Mouse (Mus musculus) layer of hippocampus, postnatal 14 days (tissue): ENCODE measurements around the gene Crygb. TPM values are rescaled to one million over a fixed set of nuclear protein-coding genes. Genes with fewer than 3 reads are reported as not detected.

Source experiments
- DNase-seq, 2 experiments: peaks; one replicate each; pipeline ENCODE4 v3.0.0; 2021 to 2022; ENCODE audit warnings: low spot score in 2 of 2, mixed read lengths in 1 of 2
- long read RNA-seq, 2 experiments: library from polyadenylated mRNA; stranded (forward); transcript quantifications; one replicate each; pipeline ENCODE4 v2.0.0; 2021
- total RNA-seq, 2 experiments: library from RNA; stranded (reverse); gene quantifications; 2 replicates each; pipeline ENCODE4 v1.2.3; 2021

Crygb gene
- not detected for total RNA-seq
- long read RNA-seq, experiment 1: 0 reads
- long read RNA-seq, experiment 2: 0 reads

DNA sequence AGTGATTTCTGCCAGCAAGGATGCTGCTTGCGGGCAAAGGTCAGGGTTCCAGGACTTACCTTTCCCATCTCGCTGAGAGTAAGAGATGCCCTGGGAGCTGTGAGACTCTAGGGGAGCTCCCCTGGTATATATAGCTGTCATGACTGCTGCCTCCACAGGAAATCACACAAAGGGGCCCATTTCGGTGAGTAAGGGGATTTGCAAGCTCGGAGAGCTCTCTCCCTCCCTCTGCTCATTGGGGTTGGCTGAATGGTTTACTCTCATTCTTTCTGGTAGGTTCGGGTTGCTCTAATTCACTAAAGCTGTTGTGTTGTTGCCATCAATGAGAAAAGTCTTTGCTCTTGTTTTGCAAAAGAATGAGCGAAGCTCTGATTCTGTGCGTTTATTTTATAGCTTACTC, at the start of gene Crygb:
Gene Crygb, minus strand, starts transcription at position 101 of the 400 bp plus-strand sequence.
- no peak for DNase-seq

- DNase-seq: no peak
These were observed 49.6 kb upstream of the Crygb start for GRCm38 (mm10) chr1:65131671-65132070.

DNA sequence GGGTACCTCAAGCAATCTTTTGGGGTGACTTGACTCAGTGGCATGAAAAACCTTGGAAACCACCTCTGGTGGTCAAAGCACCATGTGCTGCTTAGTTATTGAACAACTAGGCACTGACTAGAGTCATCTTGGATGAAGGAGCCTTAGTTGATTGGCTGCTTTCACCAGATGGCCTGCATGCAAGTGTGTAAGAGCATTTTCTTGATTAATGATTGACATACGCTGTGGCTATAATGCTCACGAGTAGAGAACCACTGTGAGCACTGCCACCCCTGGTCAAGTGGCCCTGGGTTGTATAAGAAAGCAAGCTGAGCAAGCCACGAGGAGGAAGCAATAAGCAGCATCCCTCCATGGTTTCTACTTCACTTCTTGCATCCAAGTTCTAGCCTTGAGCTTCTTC, 48.1 kb upstream of the Crygb start:
- DNase-seq: no peak

DNA sequence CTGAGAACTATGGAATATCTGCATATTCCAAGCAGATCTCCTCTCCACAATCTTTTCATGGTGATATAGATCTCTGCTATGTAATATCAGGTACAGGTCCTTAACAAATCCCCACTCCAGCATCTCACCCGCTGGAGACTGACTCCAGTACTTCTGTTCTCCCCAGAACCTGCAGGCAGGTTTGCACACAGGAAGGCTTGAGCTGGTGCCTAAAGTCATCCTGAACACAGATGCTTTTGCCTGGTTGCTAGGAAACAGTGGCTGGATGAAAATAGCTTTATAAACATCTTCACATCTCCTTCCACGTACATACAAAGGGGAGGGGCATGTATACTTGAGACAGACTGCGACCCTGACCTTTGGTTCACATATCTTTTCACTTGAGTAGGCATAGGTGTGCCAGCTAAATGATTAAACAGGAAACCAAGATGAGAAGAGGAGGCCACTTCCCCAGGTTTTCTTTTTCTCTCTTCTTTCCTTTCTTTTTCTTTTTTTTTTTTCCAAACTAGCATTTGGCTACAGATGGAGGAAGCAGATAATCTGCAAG, 47.6 kb upstream of the Crygb start:
- no peak for DNase-seq

- DNase-seq: peak; percentile 24 to 29
These were observed 40.7 kb upstream of the Crygb start, which contains the start of gene D630023F18Rik for GRCm38 (mm10) chr1:65122574-65123372. Gene D630023F18Rik (minus strand): TSS chr1:65123214.

GRCm38 (mm10) chr1:65119438-65119837, 37.4 kb upstream of the Crygb start, which contains the start of gene Gm28845:
Gene Gm28845 (minus strand): TSS chr1:65119558.
- no peak for DNase-seq

- no peak for DNase-seq
These were observed 36.2 kb upstream of the Crygb start for GRCm38 (mm10) chr1:65118150-65118913.

DNA sequence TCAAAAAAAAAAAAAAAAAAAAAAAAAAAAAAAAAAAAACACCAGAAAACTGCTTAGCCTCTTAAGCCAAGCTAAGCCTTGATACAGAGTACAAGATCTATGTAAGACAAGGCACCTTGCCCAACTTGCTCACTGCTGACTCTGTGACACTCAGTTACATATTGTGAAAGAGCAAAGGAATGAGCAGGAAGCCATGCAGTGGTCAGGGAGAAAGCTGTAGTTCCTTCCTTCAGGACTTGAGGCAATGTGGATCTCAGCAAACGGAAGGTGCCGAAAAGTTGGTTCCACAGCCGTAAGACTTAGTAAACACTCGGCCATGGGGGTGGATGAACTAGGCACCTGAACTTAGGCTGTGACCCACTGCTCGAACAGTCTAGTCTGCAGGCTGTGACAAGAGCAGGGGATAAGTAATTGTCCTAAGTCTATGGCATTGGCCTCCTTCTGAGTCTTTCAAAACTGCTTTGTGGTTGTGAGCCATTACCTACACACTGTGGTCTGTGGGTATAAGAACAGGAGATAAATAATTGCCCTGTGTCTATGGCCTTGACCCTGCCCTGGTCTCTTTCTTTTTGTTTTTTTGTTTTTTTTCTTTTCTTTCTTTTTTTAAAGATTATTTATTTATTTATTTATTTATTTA, 31.6 kb upstream of the Crygb start:
- no peak for DNase-seq

DNA sequence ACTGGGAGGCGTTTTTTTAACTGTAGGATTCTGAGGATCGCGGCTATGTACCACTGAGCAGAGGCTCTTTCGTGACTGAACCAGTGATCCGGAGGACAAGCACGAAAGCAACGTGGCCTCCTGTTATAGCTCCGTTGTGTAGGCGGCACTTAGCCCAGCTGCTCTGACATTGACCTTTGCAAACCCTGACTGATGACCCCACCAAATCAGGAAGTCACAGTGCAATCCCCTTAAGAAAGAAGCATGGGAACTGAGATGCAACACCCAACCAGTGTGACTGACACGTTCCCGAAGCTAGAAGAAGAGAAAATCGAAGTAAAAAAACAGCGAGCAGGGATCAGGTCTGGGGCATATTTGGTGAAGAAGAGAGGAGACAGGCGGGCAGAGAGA, 30.7 kb upstream of the Crygb start:
- DNase-seq: no peak

DNA sequence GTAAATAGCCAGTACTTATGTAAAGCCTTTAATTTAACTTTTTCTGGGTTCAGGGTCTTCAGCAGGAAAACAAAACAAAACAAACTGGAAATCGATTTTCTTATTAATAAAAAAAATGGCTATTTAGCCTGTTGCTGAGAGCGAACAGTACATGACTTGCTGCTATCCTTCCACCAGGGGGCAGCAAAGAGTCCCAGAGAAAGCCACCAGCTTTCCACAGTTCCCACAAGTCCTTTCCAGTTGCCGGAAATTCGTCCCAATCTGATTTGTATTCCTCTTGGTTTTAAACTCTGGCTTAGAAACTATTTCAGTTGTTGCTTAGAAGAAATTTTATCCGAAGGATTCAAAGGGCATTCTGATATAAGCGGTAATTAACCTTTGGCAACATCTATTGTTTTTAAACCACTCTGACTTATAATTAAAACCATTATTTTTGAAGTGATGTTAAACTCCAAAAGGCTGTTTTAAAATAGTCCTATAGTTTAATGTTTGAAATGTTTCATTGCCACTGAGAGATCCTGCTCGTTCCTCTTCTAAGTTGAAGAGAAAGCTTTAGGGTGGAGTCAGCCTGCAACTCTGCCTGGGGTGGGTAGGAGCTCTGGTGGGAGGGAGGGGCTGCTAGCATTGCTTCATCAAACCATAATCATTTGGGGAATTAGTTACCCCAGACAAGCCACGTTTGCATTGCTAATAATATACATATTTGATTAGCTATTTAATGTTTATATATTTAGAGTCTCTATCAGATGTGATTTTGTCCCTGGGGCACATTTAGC, 30.1 kb upstream of the Crygb start:
- peak; percentile 49 to 87 for DNase-seq

- no peak for DNase-seq
These were observed 27.8 kb upstream of the Crygb start for GRCm38 (mm10) chr1:65109756-65110435.

GRCm38 (mm10) chr1:65109196-65109595, 27.1 kb upstream of the Crygb start:
- DNase-seq: no peak

DNA sequence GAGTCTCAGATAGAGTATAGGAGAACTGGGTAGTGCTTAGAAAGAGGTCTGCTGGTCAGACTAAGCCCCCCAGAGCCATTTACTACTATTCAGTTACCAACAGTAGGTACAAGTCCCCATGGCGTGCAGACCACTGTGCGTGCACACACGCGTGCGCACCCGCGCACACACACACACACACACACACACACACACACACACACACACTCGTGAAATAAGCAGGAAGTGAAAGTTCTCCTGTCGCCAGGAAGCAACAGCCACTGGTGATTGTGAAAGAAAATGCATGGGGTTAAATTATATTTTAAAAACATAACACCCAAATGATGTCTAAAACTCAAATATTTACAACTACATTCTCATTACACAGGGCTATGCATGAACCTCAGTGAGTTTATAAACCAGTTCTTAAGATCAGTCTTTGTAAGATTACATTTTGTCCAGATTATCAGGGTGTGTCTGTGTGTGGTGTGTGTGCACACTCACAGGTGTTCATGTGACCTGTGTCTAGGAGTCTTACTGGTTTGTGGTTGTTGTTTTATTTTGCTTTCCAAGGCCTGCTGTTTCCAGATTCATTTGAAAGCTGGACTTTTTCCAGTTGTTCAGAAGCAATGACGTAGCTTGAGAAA, 25.7 kb upstream of the Crygb start:
- DNase-seq: no peak

- no peak for DNase-seq
These were observed 21.2 kb upstream of the Crygb start, which contains the start of gene Cryga for GRCm38 (mm10) chr1:65103273-65103672. Gene Cryga (minus strand): TSS chr1:65103373.

- no peak for DNase-seq
These were observed 14.9 kb upstream of the Crygb start for GRCm38 (mm10) chr1:65096953-65097352.

- no peak for DNase-seq
These were observed 9.5 kb upstream of the Crygb start for GRCm38 (mm10) chr1:65091566-65091965.

DNA sequence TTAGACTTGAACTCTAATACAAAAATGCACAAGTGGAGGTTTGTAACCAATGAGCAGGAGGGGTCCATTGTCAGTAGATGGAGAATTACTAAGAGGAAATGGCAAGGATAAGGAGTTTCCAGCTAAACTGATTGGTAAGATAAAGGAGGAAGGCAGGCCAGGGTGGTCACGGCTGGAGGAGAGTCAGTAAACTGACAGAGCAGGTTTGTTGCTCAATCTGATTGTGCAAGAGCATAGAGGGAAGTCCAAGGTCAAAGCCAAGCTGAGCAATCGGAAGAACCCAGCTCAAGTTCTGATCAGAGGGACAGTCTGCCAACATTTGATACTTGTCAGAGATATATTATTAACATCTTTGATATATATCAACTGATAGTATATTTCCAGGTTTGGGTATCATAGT, 8.3 kb upstream of the Crygb start:
- DNase-seq: no peak

GRCm38 (mm10) chr1:65088567-65089356, 6.7 kb upstream of the Crygb start:
- DNase-seq: no peak

- DNase-seq: peak in 1 of 2 experiments; percentile 3
These were observed 6.5 kb downstream of the Crygb start for GRCm38 (mm10) chr1:65075607-65076006.
